Mouse (Mus musculus) forebrain, embryonic 14.5 days (tissue): ENCODE measurements around the gene Foxo4. TPM values are rescaled to one million over a fixed set of nuclear protein-coding genes. Genes with fewer than 3 reads are reported as not detected.

Source experiments
- ATAC-seq: fragments of 200-750 bp; cut with Nextera tagmentation; 2 replicates; pipeline ENCODE4 v1.8.0; 2017; ENCODE audit warnings: mild to moderate bottlenecking, moderate library complexity
- DNase-seq: peaks from one replicate; pipeline ENCODE4 v3.0.0-alpha.2; 2015; ENCODE audit warnings: low spot score
- H3K27ac ChIP-seq: fragments of 300-500 bp; sonication (generic); 2 replicates; pipeline ENCODE4 v1.5.1; 2014; ENCODE audit warnings: low read depth, mild to moderate bottlenecking, control low read depth, low read length, moderate library complexity
- H3K27me3 ChIP-seq: fragments of 300-500 bp; sonication (generic); replicated peaks from 2 replicates; pipeline ENCODE4 v1.6.1; 2014; ENCODE audit warnings: low read length, control low read depth, mixed read lengths; ENCODE audit not compliant: control insufficient read depth, insufficient read depth
- H3K36me3 ChIP-seq: fragments of 300-500 bp; sonication (generic); 2 replicates; pipeline ENCODE4 v1.6.1; 2014; ENCODE audit warnings: low read length, control low read depth; ENCODE audit not compliant: control insufficient read depth, insufficient read depth
- H3K4me1 ChIP-seq: fragments of 300-500 bp; sonication (generic); 2 replicates; pipeline ENCODE4 v1.6.1; 2014; ENCODE audit warnings: antibody characterized with exemption, low read length, control low read depth; ENCODE audit not compliant: control insufficient read depth, insufficient read depth
- H3K4me2 ChIP-seq: fragments of 300-500 bp; sonication (generic); 2 replicates; pipeline ENCODE4 v1.6.1; 2014; ENCODE audit warnings: mild to moderate bottlenecking, control low read depth, low read length
- H3K4me3 ChIP-seq: fragments of 300-500 bp; sonication (generic); 2 replicates; pipeline ENCODE4 v1.5.1; 2014; ENCODE audit warnings: low read depth, low read length, control low read depth
- H3K9ac ChIP-seq: fragments of 300-500 bp; sonication (generic); 2 replicates; pipeline ENCODE4 v1.6.1; 2014; ENCODE audit warnings: mild to moderate bottlenecking, low read length, control low read depth, moderate library complexity
- H3K9me3 ChIP-seq: fragments of 300-500 bp; sonication (generic); replicated peaks from 2 replicates; pipeline ENCODE4 v1.6.1; 2016; ENCODE audit warnings: low read length, control low read depth, mixed read lengths; ENCODE audit not compliant: control insufficient read depth
- WGBS: fragments of 180-500 bp; shearing (Covaris S2); extraction: QIAGEN DNeasy Blood & Tissue Kit; methylation state at CpG from one replicate; pipeline ENCODE4 v1.1.7; 2014; 5-methylcytosine and 5-hydroxymethylcytosine counted together
- polyA plus RNA-seq: library from polyadenylated mRNA; unstranded; fragments of >200 nt; fragmentation: Nextera tagmentation; extraction: Ambion mirVana; gene quantifications from 2 replicates; pipeline ENCODE4 v1.2.1, GENCODE M21; 2014

The Foxo4 gene
- polyA plus RNA-seq, 1 experiment from 2014 or later = 1.2 TPM

DNA sequence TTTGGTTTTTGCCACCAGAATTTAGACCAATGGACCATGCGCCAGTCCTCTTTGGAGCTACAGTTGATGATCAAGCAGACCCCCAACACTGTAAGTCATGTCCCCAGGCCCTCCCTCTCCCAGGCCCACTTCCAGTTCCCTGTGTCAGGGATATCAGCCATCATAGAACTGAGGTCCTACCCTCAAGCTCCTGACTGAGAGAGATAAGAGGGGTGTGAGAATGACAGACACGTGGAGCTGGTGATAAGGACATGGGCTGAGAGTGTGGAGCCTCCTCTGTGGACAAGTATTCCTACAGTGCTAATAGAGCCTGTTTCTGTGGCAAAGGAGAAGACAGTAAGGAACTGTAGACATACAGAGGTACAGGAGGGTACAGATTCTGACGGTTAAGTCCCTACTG is 33.2 kb downstream of the Foxo4 start:
- WGBS = 94% methylated on average over 3 of the region's 3 CpGs
- H3K27ac ChIP-seq = no peak overlapping the region
- ATAC-seq (no peak), DNase-seq (no peak)
- H3K9me3 ChIP-seq = no peaks in the 10 kb centered on the region
- no peaks in the 10 kb centered on the region for H3K27me3 ChIP-seq
- H3K9ac ChIP-seq = no peak overlapping the region
- H3K4me1 ChIP-seq = no peaks in the 10 kb centered on the region
- H3K4me3 ChIP-seq = no peak overlapping the region
- no peak overlapping the region for H3K4me2 ChIP-seq
- peaks cover 80% of the 10 kb centered on the region for H3K36me3 ChIP-seq

DNA sequence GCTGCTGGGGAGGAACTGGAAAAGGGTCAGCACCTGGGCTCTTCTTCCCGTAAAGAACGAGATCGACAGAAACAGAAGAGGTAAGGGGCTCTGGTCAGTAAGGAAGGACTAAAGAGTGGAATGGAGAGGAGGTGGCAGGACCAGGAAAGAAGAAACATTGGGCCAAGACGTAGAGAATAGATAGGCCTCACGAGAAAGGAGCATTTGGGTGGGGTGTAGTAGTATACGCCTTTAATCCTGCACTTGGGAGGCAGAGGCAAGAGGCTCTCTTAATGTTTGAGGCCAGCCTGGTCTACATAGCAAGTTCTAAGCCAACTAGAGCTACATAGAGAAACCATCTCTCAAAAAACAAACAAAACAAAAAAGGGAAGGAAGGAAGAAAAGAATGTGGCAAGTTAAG is 34.1 kb downstream of the Foxo4 start:
- no peaks in the 10 kb centered on the region for H3K9me3 ChIP-seq
- DNase-seq (no peak), ATAC-seq (no peak)
- 89% methylated on average over 6 of the region's 6 CpGs for WGBS
- no peak overlapping the region for H3K4me3 ChIP-seq
- no peaks in the 10 kb centered on the region for H3K4me1 ChIP-seq
- no peak overlapping the region for H3K4me2 ChIP-seq
- no peaks in the 10 kb centered on the region for H3K27me3 ChIP-seq
- H3K27ac ChIP-seq = no peak overlapping the region
- no peak overlapping the region for H3K9ac ChIP-seq
- peaks cover 81% of the 10 kb centered on the region for H3K36me3 ChIP-seq

- 91% methylated on average over 7 of the region's 7 CpGs for WGBS
- Histone ChIP-seq H3K27ac (no peak overlapping the region), H3K4me2 (no peak overlapping the region), H3K9ac (no peak overlapping the region), H3K27me3 (no peaks in the 10 kb centered on the region), H3K4me3 (no peak overlapping the region), H3K36me3 (peaks cover 81% of the 10 kb centered on the region), H3K9me3 (no peaks in the 10 kb centered on the region), H3K4me1 (no peaks in the 10 kb centered on the region)
- ATAC-seq (no peak), DNase-seq (no peak)
These were observed 34.7 kb downstream of the Foxo4 start for GRCm38 (mm10) chrX:101289037-101289436.

GRCm38 (mm10) chrX:101290111-101290510 is 35.8 kb downstream of the Foxo4 start:
- WGBS = 87% methylated on average over 10 of the region's 10 CpGs

GRCm38 (mm10) chrX:101299055-101299454 is 44.7 kb downstream of the Foxo4 start, which contains the start of gene Nlgn3:
Gene Nlgn3, plus strand, starts transcription at chrX:101299168.
- DNase-seq (peak; percentile 59), ATAC-seq (peak; percentile 27)
- H3K9ac ChIP-seq = peak within 1 kb of the TSS; percentile 74
- peaks cover 26% of the 10 kb centered on the region; the same call in 1 of the 2 replicates for H3K36me3 ChIP-seq
- H3K27ac ChIP-seq = peak within 1 kb of the TSS; percentile 70
- H3K9me3 ChIP-seq = no peaks in the 10 kb centered on the region
- no peaks in the 10 kb centered on the region for H3K27me3 ChIP-seq
- WGBS = 26% methylated on average over 15 of the region's 24 CpGs
- peaks cover 14% of the 10 kb centered on the region; the same call in 1 of the 2 replicates for H3K4me1 ChIP-seq
- H3K4me3 ChIP-seq = peak within 1 kb of the TSS; percentile 47
- H3K4me2 ChIP-seq = peak within 1 kb of the TSS; percentile 51

More at GRCm38 (mm10) chrX:101290111-101290510, 35.8 kb downstream of the Foxo4 start:
- peaks cover 74% of the 10 kb centered on the region for H3K36me3 ChIP-seq
- H3K4me2 ChIP-seq = no peak overlapping the region
- no peaks in the 10 kb centered on the region for H3K9me3 ChIP-seq
- H3K4me3 ChIP-seq = no peak overlapping the region
- ATAC-seq (no peak), DNase-seq (no peak)
- no peak overlapping the region for H3K9ac ChIP-seq
- no peaks in the 10 kb centered on the region for H3K4me1 ChIP-seq
- H3K27ac ChIP-seq = no peak overlapping the region
- no peaks in the 10 kb centered on the region for H3K27me3 ChIP-seq

DNA sequence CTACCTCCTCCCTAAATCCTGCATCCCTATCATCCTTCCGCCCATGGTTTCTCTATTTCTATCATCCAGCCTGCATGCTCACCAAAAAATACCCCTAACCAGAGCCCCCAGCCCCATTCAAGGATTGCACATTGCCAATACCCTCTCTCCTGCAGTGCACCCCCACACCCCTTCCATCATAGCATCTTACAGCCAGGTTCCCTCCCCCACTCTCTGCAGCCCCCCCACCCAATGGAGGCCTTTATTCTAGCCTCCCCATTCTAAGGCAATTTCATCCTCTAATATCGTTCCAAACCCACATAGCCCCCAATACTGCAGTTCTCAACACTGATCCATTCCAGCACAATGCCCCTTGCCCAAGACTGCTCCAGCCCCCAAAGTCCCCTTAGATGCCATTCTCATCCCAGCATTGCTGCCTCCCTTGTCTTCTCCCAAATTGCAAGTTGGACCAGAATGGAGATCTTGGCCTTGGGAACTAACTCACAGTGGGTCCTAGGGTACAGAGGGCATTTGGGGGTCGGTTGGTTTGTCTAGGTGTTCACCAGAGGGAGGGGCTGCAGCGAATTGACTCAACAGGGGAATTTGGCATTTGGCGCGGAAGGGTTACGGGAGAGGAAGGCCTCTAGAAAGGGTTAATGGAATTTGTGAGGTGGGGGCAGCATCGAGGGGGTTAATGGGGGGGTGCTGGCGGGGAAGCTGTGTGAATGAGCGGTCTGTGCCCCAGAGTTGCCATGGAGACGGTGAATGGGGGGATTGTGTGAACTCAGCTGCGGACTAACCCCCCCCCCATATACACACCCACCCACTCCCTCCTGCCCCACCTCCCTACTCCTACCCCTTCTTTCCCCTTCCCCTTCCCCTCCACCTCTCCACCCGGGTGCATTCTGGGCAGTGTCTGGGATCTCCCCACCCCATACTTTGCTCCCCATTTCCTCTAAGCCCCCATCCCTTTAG is 45.4 kb downstream of the Foxo4 start:
- Histone ChIP-seq H3K4me3 (peak overlapping the region; percentile 47), H3K36me3 (peaks cover 24% of the 10 kb centered on the region; the same call in 1 of the 2 replicates), H3K9ac (peak overlapping the region; percentile 74), H3K4me1 (peaks cover 17% of the 10 kb centered on the region; the same call in 1 of the 2 replicates), H3K4me2 (peak overlapping the region; percentile 51), H3K27ac (peak overlapping the region; percentile 70), H3K9me3 (no peaks in the 10 kb centered on the region), H3K27me3 (no peaks in the 10 kb centered on the region)
- 40% methylated on average over 13 of the region's 13 CpGs for WGBS
- DNase-seq (peak; percentile 81), ATAC-seq (peak; percentile 74)

DNA sequence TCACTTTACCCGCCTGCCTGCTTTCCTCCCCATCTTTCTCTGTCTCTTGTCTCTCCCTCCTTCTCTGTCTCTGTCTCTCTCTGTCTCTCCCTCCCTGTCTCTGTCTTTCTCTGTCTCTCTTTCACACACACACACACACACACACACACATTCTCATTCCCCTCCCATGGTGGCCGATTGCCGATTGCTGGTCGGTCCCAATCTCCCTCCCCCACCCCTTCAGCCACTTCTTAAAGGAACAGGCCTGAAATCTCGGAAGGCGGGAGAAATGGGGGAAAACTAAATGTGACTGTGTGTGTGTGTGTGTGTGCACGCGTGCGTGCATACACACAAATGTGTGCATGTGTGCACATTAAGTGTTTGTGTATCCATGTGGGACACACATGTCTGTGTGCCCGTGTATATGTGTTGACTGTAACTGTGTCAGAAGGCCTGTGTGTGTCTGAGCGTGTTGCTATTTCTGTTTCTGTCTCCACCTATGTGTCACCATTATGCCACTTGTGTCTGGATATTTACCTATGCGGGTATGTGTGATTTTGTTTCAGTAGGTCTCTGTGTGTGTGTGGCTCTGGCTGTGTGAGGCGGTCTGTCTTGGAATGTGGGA is 46.2 kb downstream of the Foxo4 start:
- ATAC-seq = peak; percentile 70
- 47% methylated on average over 13 of the region's 13 CpGs for WGBS
- Histone ChIP-seq H3K4me1 (peaks cover 17% of the 10 kb centered on the region; the same call in 1 of the 2 replicates), H3K9me3 (no peaks in the 10 kb centered on the region), H3K27me3 (no peaks in the 10 kb centered on the region), H3K9ac (peak overlapping the region; percentile 74; the same call in 1 of the 2 replicates), H3K36me3 (peaks cover 18% of the 10 kb centered on the region; the same call in 1 of the 2 replicates), H3K4me2 (peak overlapping the region; percentile 51), H3K4me3 (peak overlapping the region; percentile 47), H3K27ac (peak overlapping the region; percentile 70)
- peak; percentile 69 for DNase-seq

- no peak for DNase-seq
- Histone ChIP-seq H3K36me3 (0 out of 2 replicates have a peak, but pooled peaks cover 7% of the 10 kb centered on the region), H3K27ac (no peak overlapping the region), H3K9ac (peak overlapping the region; percentile 40), H3K9me3 (no peaks in the 10 kb centered on the region), H3K27me3 (no peaks in the 10 kb centered on the region), H3K4me3 (peak overlapping the region; percentile 47), H3K4me2 (peak overlapping the region; percentile 51), H3K4me1 (peaks cover 17% of the 10 kb centered on the region; the same call in 1 of the 2 replicates)
- ATAC-seq = no peak
- 69% methylated on average over 9 of the region's 9 CpGs for WGBS
These were observed 47.3 kb downstream of the Foxo4 start for GRCm38 (mm10) chrX:101301654-101302053.
